Mouse (Mus musculus): ENCODE data around the gene Klhl6. TPM values are rescaled to one million over a fixed set of nuclear protein-coding genes. Genes with fewer than 3 reads are reported as not detected.

Klhl6 gene
- polyA plus RNA-seq, 1 experiment from 2014 or later = 6.0 TPM

GRCm38 (mm10) chr16:19984884-19985643 lies 2.2 kb upstream of the Klhl6 start:
- Histone ChIP-seq H3K9me3 (0 out of 2 replicates have a peak, but pooled peaks cover 2% of the 10 kb centered on the region), H3K27ac (replicated peaks) (no peak overlapping the region), H3K36me3 (no peaks in the 10 kb centered on the region), H3K4me2 (replicated peaks) (no peak overlapping the region), H3K4me3 (no peak overlapping the region), H3K9ac (replicated peaks) (no peak overlapping the region), H3K27me3 (no peaks in the 10 kb centered on the region), H3K4me1 (no peaks in the 10 kb centered on the region)
- ATAC-seq (ENCODE audit: low FRiP score, low read depth) = no peak
- WGBS = 89% methylated on average over 2 of the region's 2 CpGs

- no peak overlapping the region for H3K27ac ChIP-seq (replicated peaks)
- no peaks in the 10 kb centered on the region for H3K4me1 ChIP-seq
- no peak overlapping the region for H3K4me3 ChIP-seq
- no peak overlapping the region for H3K9ac ChIP-seq (replicated peaks)
- WGBS = 89% methylated on average over 4 of the region's 4 CpGs
- H3K9me3 ChIP-seq = no peaks in the 10 kb centered on the region
- no peak for ATAC-seq (ENCODE audit: low FRiP score, low read depth)
- H3K27me3 ChIP-seq = no peaks in the 10 kb centered on the region
- H3K36me3 ChIP-seq = no peaks in the 10 kb centered on the region
- H3K4me2 ChIP-seq (replicated peaks) = no peak overlapping the region
Observed at GRCm38 (mm10) chr16:19983559-19983958, 722 bp upstream of the Klhl6 start.

- 88% methylated on average over 2 of the region's 2 CpGs for WGBS
- H3K4me2 ChIP-seq (replicated peaks) = no peak overlapping the region
- H3K27me3 ChIP-seq = no peaks in the 10 kb centered on the region
- H3K4me1 ChIP-seq = no peaks in the 10 kb centered on the region
- no peak overlapping the region for H3K9ac ChIP-seq (replicated peaks)
- H3K9me3 ChIP-seq = no peaks in the 10 kb centered on the region
- H3K36me3 ChIP-seq = no peaks in the 10 kb centered on the region
- no peak overlapping the region for H3K27ac ChIP-seq (replicated peaks)
- ATAC-seq (ENCODE audit: low FRiP score, low read depth) = no peak
- no peak overlapping the region for H3K4me3 ChIP-seq
Observed at GRCm38 (mm10) chr16:19981684-19982083, 1.2 kb downstream of the Klhl6 start.

GRCm38 (mm10) chr16:19981006-19981405 lies 1.8 kb downstream of the Klhl6 start:
- no peaks in the 10 kb centered on the region for H3K27me3 ChIP-seq
- no peak overlapping the region for H3K4me3 ChIP-seq
- no peak overlapping the region for H3K27ac ChIP-seq (replicated peaks)
- no peaks in the 10 kb centered on the region for H3K9me3 ChIP-seq
- H3K4me1 ChIP-seq = no peaks in the 10 kb centered on the region
- ATAC-seq (ENCODE audit: low FRiP score, low read depth) = no peak
- H3K9ac ChIP-seq (replicated peaks) = no peak overlapping the region
- no peaks in the 10 kb centered on the region for H3K36me3 ChIP-seq
- no peak overlapping the region for H3K4me2 ChIP-seq (replicated peaks)
- WGBS = 95% methylated on average over 3 of the region's 3 CpGs

GRCm38 (mm10) chr16:19979755-19980154 lies 3.1 kb downstream of the Klhl6 start:
- Histone ChIP-seq H3K27ac (replicated peaks) (no peak overlapping the region), H3K36me3 (no peaks in the 10 kb centered on the region), H3K4me2 (replicated peaks) (no peak overlapping the region), H3K27me3 (no peaks in the 10 kb centered on the region), H3K9ac (replicated peaks) (no peak overlapping the region), H3K4me3 (no peak overlapping the region), H3K9me3 (no peaks in the 10 kb centered on the region), H3K4me1 (no peaks in the 10 kb centered on the region)
- no peak for ATAC-seq (ENCODE audit: low FRiP score, low read depth)
- 90% methylated on average over 2 of the region's 2 CpGs for WGBS

DNA sequence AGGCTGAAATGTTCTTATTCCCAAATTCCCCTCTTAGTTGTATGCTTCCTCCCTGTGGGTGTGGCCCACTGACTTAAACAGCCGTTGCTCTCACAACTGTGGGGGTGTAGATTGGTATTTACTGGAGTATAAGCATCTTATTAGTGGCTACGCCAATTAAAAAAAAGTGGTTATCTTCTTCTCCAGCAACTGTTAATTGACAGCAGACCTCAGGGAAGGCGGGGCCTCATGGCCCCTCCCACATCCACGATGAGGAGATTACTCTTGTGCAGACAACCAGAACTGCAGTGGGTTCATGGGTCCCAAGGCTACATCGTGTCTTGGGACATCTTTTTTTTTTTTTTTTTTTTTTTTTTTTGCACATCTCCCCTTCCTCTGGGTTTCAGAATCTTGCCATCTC lies 5.6 kb downstream of the Klhl6 start:
- WGBS = 85% methylated on average over 5 of the region's 5 CpGs
- H3K4me2 ChIP-seq (replicated peaks) = no peak overlapping the region
- no peaks in the 10 kb centered on the region for H3K9me3 ChIP-seq

DNA sequence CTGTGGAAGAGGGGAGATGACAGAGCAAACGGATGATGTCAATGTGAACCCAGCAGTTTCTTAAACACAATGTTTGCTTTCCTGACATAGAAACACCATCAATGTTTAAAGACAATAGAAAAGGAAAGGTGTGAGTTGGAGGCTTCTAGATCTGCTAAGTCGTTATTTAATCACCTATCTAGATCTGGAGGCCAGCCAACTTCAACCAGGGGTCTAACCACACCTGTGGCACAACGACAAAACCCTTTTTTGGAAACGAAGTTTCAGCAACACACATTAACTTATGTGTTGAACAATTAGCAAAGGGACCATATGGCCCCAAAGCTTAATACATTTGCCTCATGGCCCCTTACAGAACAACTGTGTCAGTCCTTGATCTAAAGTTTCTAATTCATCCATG lies 6.0 kb downstream of the Klhl6 start:
- H3K4me1 ChIP-seq = no peaks in the 10 kb centered on the region
- 80% methylated on average over 4 of the region's 4 CpGs for WGBS
- no peaks in the 10 kb centered on the region for H3K27me3 ChIP-seq
- H3K36me3 ChIP-seq = no peaks in the 10 kb centered on the region
- H3K9me3 ChIP-seq = no peaks in the 10 kb centered on the region
- no peak overlapping the region for H3K27ac ChIP-seq (replicated peaks)
- no peak for ATAC-seq (ENCODE audit: low FRiP score, low read depth)
- H3K4me2 ChIP-seq (replicated peaks) = no peak overlapping the region
- H3K4me3 ChIP-seq = no peak overlapping the region
- no peak overlapping the region for H3K9ac ChIP-seq (replicated peaks)

More for the DNA sequence above, 5.6 kb downstream of the Klhl6 start:
- H3K4me3 ChIP-seq = no peak overlapping the region
- H3K9ac ChIP-seq (replicated peaks) = no peak overlapping the region
- no peaks in the 10 kb centered on the region for H3K4me1 ChIP-seq
- H3K27ac ChIP-seq (replicated peaks) = no peak overlapping the region
- no peak for ATAC-seq (ENCODE audit: low FRiP score, low read depth)
- H3K36me3 ChIP-seq = no peaks in the 10 kb centered on the region
- no peaks in the 10 kb centered on the region for H3K27me3 ChIP-seq

GRCm38 (mm10) chr16:19975432-19975831 lies 7.4 kb downstream of the Klhl6 start:
- ATAC-seq (ENCODE audit: low FRiP score, low read depth) = no peak
- H3K27me3 ChIP-seq = no peaks in the 10 kb centered on the region

DNA sequence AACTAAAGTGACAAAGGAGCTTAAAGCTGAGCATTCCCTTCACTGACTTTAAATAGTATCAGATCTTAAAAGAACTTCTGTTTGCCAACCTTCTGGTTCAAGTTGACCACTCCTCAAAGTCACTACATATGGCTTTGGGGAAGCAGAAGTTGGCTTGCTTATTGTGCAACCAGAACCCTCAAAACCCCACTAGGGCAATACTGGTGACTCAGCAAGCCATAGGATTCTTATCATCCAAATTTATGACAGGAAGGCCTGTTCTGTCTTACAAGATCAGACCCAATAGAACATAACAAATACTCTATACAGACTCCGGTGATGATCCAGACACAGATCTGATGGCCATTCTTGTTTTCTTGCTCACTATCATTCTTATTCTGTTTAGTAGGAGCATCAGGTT lies 9.4 kb downstream of the Klhl6 start:
- H3K9me3 ChIP-seq = no peaks in the 10 kb centered on the region
- no peak overlapping the region for H3K4me2 ChIP-seq (replicated peaks)
- no peak overlapping the region for H3K27ac ChIP-seq (replicated peaks)
- 88% methylated on average over 1 of the region's 1 CpGs for WGBS
- ATAC-seq (ENCODE audit: low FRiP score, low read depth) = no peak
- H3K4me3 ChIP-seq = no peak overlapping the region
- H3K27me3 ChIP-seq = no peaks in the 10 kb centered on the region
- no peaks in the 10 kb centered on the region for H3K4me1 ChIP-seq
- no peaks in the 10 kb centered on the region for H3K36me3 ChIP-seq
- no peak overlapping the region for H3K9ac ChIP-seq (replicated peaks)

More at GRCm38 (mm10) chr16:19975432-19975831, 7.4 kb downstream of the Klhl6 start:
- Histone ChIP-seq H3K9me3 (no peaks in the 10 kb centered on the region), H3K9ac (replicated peaks) (no peak overlapping the region), H3K27ac (replicated peaks) (no peak overlapping the region), H3K36me3 (no peaks in the 10 kb centered on the region), H3K4me1 (no peaks in the 10 kb centered on the region), H3K4me2 (replicated peaks) (no peak overlapping the region), H3K4me3 (no peak overlapping the region)
- WGBS = 86% methylated on average over 4 of the region's 4 CpGs

- no peak overlapping the region for H3K9ac ChIP-seq (replicated peaks)
- H3K9me3 ChIP-seq = no peaks in the 10 kb centered on the region
- no peak overlapping the region for H3K4me3 ChIP-seq
- no peaks in the 10 kb centered on the region for H3K36me3 ChIP-seq
- H3K27ac ChIP-seq (replicated peaks) = no peak overlapping the region
- ATAC-seq (ENCODE audit: low FRiP score, low read depth) = no peak
- H3K4me1 ChIP-seq = no peaks in the 10 kb centered on the region
- H3K4me2 ChIP-seq (replicated peaks) = no peak overlapping the region
- no peaks in the 10 kb centered on the region for H3K27me3 ChIP-seq
Observed at GRCm38 (mm10) chr16:19972736-19973350, 10.0 kb downstream of the Klhl6 start.

DNA sequence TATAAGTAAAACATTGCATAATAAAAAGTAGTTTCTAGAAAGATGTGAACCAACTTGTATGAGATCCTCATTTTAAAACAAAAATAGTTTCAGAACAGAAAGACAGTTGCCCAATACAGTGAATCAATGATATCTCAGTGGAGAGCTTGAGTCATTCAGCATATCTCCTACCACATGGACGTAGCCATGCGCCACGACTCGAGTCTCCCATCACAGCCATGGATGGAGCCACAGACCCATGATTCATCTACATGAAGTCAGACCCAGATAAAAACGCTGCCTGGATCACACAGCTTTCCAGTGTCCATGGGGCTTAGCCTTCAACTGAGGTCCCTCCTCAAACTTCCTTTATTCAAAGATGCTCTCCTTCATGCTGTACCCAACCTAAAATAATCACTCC lies 13.3 kb downstream of the Klhl6 start:
- no peaks in the 10 kb centered on the region for H3K36me3 ChIP-seq
- no peak overlapping the region for H3K27ac ChIP-seq (replicated peaks)
- H3K4me2 ChIP-seq (replicated peaks) = no peak overlapping the region
- no peaks in the 10 kb centered on the region for H3K4me1 ChIP-seq
- H3K9ac ChIP-seq (replicated peaks) = no peak overlapping the region
- no peak for ATAC-seq (ENCODE audit: low FRiP score, low read depth)
- H3K27me3 ChIP-seq = no peaks in the 10 kb centered on the region
- no peak overlapping the region for H3K4me3 ChIP-seq
- H3K9me3 ChIP-seq = no peaks in the 10 kb centered on the region
- 92% methylated on average over 5 of the region's 5 CpGs for WGBS

DNA sequence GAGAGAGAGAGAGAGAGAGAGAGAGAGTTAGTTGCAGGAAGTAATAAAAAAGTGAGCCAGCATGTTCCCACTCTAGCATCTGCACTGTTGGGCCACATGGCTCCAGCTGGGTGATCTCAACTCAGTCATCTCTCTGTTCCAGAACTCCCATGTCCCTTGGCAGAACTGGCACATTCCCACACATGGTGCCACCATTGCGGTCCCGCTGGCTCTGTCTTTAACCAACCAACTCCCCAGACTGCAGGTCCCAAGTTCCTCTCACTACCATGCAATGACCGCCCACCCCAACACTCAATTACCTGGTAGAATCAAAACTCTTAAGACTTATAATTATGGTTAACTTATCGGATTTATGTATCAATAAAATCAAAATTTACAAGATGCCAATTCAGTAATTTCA lies 14.2 kb downstream of the Klhl6 start:
- no peak overlapping the region for H3K9ac ChIP-seq (replicated peaks)
- H3K27ac ChIP-seq (replicated peaks) = no peak overlapping the region
- no peaks in the 10 kb centered on the region for H3K27me3 ChIP-seq
- H3K4me1 ChIP-seq = no peaks in the 10 kb centered on the region
- no peaks in the 10 kb centered on the region for H3K36me3 ChIP-seq
- ATAC-seq (ENCODE audit: low FRiP score, low read depth) = no peak
- H3K4me2 ChIP-seq (replicated peaks) = no peak overlapping the region
- 92% methylated on average over 4 of the region's 4 CpGs for WGBS
- no peak overlapping the region for H3K4me3 ChIP-seq
- H3K9me3 ChIP-seq = no peaks in the 10 kb centered on the region
